Mouse (Mus musculus) layer of hippocampus, adult 9-11 months (tissue): ENCODE results near the gene Tenm2.

Experiments
- DNase-seq: peaks from one replicate; pipeline ENCODE4 v3.0.0; 2022

Gene Tenm2

DNA sequence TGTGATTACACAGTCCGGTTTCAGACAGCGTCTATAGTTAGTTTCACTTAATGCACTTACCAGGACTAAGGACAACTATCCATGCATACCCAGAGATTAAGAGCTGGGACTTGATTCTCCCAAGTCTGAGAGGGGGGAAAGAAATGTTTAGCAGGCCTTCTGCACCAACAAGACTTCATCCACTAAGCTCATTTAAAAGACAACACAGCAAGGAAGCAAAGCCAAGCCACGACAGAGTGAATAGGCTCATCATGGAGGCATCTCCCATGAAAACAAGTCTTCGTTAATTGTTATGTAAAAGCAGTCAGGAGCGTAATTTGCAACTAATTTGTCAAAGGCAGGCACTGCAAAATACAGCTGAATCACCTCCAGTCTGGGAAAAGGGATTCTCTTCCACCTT lies 682.5 kb downstream of the Tenm2 start:
- DNase-seq: no peak

DNA sequence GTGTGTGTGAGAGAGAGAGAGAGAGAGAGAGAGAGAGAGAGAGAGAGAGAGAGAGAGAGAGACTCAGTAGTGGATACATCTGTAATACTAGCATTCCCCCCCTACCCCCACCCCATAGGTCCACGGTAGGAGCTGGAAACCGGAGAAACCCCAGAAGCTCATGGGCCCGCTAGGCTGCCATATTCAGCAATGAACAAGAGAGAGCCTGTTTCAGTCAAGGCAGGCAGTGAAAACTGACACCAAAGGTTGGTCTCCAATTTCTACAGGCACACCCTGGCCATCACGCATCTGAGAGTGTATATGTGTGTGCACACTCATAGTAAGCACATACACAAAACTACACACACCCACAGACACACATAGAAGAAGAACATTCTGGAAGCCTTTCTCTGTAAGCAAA lies 685.1 kb downstream of the Tenm2 start:
- DNase-seq: no peak

DNA sequence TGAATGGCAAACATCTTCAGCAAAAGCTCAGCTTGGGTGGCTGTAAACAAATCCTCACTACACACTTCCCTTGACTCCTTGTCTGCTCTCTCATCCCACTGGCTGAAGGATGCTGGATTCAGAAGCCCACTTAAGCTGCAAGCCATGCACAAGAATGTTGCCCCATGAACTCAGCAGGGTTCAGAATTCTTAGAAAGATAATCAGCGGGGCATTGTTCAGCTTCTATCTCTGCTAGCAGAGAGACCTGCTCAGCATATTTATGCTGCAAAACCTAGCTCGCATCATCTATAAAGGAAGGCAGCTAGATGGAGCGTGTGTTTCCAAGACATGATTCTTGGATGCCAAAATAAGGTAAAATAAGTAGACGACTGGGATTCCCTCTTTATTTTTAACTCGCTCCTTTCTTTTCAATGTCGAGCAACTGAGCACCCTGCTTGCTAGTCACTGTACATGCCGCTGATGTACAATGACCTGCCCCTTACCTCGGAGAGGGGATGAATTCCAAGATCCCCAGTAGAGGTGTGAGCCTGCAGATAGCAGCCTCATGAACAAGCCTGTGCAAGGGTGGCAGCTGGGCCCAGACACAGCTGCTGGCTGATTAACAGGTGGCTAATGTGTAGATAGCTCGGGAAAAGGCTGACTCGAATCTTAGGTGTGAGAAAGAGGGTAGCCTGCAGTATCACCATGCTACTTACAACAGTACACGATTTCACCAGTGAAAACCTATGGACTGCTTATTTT lies 686.2 kb downstream of the Tenm2 start:
- DNase-seq: no peak

- no peak for DNase-seq
Measured at GRCm38 (mm10) chr11:36548139-36548538, 687.6 kb downstream of the Tenm2 start.

DNA sequence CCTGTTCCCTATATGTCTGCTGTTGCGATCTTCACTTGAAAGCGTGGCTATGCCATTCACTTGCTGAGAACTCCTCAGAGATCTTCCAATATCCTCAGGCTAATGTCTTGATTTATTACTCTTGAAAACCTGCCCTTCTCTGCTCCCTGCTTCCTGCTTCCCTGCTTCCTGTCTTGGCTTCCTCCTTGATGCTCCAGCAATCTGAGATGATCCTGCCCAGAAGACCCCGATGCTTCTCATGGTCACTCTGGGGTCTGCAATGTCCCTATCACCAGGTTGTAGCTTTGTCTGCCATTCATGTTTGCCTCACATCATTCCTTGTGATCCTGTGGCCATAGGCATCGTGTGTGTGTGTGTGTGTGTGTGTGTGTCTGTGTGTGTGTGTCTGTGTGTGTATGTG lies 697.6 kb downstream of the Tenm2 start:
- no peak for DNase-seq

DNA sequence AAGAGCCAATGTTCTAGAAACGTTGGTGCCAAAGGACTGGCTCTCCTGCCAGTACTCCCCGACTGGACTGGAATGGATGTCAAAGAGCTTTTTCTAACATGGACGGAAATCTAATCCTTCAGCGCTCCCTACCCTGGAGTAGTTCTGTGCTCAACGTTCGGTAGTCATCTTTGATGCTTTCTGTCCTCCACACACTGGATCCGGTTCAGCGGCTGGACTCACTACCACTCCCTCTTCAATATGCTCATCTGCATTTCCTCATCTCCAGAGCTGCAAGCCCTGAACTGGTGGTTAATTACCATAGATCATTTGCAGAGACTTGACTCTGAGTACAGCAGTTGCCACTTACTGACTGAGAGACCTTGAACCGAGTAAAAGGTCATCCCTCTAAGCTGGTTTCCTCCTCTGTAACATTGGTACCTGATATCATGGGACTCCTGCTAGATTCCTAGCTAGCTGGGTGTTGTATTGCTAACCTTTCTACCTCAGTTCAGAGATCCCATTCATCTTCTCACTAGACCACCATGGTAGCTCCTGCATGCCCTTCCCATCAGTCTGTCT lies 698.1 kb downstream of the Tenm2 start:
- DNase-seq: no peak

- DNase-seq: no peak
Measured at GRCm38 (mm10) chr11:36535591-36535990, 700.2 kb downstream of the Tenm2 start.

- DNase-seq: no peak
Measured at GRCm38 (mm10) chr11:36531614-36532013, 704.1 kb downstream of the Tenm2 start.

- no peak for DNase-seq
Measured at GRCm38 (mm10) chr11:36527509-36527908, 708.3 kb downstream of the Tenm2 start.

DNA sequence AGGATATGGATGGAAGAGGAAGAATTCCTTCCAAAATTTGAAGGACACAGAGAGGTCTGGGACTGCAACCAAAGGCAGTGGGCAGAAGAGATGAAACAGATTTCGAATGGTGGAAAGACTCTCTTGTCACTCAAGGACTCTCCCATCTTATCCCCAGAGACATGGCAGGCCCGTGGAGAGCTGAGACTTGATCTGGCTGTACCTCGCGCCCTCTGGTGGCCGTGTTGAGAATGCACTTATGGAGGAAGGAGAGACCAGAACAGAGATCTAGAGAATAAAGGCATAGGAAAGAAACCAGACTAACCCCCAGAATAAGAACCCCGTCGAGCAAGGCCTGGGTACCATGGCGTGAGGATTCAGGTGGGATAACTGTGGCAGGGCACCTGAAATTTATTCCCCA lies 709.4 kb downstream of the Tenm2 start:
- DNase-seq: peak; percentile 84

GRCm38 (mm10) chr11:36512468-36512867 lies 723.3 kb downstream of the Tenm2 start:
- DNase-seq: no peak

GRCm38 (mm10) chr11:36508312-36508711 lies 727.5 kb downstream of the Tenm2 start:
- DNase-seq: no peak

DNA sequence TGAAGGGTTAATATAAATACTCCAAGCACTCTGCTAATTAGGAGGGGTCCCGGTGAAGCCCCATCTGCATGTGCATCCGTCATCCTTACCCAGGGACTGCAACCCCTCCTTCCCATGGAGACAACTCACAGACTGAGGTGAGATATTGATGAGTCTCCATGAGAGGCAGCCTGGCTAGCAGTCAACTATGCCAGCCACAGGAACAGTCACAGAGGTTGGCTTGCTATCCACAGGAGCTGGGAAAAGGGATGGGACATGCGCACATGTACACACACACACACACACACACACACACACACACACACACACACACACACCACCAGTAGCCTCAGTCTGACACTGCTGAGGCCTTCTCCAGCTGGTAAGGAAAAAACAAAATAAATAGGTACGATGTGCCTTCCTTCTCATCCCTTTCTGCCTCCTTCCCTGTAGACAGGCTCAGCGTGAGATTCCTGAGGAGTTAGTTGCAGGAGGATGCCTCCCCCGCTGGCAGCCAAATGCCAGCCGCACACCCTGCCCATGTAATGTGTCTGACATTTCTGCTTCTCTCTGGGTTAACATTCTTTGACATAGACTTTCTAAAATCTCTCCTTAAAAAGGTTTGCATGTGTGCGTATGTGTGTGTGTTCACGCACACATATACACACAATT lies 740.7 kb downstream of the Tenm2 start:
- DNase-seq: no peak

- DNase-seq: no peak
Measured at GRCm38 (mm10) chr11:36492274-36492673, 743.5 kb downstream of the Tenm2 start.

GRCm38 (mm10) chr11:36490085-36490484 lies 745.7 kb downstream of the Tenm2 start:
- DNase-seq: no peak

- DNase-seq: no peak
Measured at GRCm38 (mm10) chr11:36488666-36489065, 747.1 kb downstream of the Tenm2 start.

GRCm38 (mm10) chr11:36486092-36486491 lies 749.7 kb downstream of the Tenm2 start:
- no peak for DNase-seq

DNA sequence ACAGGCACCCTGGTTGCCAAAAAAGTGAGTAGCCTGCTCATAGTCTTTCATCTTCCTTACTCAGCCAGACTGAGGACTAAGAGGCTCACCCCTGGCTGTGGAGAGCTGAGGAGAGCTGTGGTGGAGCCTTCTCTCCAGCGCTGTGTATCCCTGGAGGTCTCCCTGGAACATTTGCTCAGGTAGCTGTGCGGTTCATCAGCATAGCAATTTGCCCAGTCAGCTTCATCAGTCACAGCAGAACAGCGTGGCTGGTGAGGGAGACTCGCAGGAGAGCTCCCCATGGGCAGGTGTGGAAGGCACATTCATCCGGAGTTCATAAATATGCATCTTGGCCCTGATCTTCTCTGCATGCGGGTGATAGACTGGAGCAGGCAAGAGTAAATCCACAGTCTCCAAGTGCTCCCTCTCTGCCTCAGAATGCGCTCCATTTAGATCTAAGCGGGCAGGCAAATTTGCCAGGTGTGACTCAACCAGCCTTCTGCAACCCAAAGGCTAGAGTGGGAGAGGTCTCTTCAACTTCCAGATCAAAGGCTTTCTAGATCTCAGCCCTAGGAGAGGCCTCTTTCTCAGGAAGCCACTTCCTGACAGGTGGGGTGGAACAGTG lies 751.2 kb downstream of the Tenm2 start:
- DNase-seq: no peak

- DNase-seq: no peak
Measured at GRCm38 (mm10) chr11:36482136-36482535, 753.6 kb downstream of the Tenm2 start.

DNA sequence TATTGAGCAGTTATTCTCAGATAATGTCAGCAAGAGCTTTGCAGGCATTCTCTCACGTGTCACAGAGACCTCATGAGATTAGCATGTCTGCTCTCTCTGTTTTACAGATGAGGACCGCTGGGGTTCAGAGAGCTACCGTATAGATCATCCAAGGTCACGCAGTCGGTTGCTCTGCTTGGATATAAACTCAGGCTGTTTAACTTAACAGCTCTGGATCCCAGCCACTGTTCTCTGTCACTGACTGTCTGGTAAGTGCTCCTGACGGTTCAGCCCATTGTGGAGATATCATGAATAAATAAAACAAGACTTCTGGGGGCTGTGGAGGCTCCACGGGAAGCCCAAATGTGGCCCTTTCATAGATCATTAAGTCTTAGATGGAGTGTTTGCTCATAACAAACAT lies 754.2 kb downstream of the Tenm2 start:
- DNase-seq: no peak

GRCm38 (mm10) chr11:36481086-36481485 lies 754.7 kb downstream of the Tenm2 start:
- DNase-seq: no peak

DNA sequence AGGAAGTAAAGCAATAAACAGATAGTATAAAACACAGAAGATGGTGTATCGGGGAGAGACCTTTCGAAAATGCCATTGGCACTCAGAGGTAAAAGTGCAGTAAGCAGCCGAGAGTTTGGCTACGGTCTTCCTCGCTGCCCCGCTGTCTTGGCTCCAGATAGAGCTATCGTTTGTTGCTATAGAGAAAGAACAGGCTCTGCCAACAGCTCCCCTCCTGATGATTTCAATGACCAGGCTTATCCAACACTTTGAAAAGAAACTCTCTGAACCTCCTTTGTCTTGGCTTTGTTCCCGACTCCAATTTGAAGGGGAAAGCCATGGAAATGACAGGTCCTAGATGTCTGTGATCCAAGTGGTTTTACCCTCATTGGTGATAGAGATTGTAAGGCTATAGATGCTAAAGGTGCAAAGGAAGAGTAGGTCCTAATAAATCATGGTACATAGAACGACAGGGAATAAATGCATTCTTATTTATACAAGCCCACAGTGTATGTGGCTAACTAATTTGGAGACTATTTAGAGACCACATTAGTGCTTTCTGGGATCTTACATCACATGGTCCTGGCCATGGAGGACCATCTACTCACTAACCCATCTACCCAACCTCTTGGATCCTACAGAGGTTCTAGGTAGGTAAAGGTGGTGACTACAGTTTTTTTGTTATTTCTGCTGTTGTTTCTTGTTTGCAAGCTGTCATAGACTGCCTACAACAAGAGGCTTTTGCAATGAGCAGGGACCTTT lies 765.8 kb downstream of the Tenm2 start:
- DNase-seq: no peak

- DNase-seq: no peak
Measured at GRCm38 (mm10) chr11:36458451-36458850, 777.3 kb downstream of the Tenm2 start.
